Mouse (Mus musculus) heart, adult 9 months (tissue): ENCODE measurements around the gene Ankrd13d.

ENCODE experiments used
- DNase-seq, 2 experiments: peaks; one replicate each; pipeline ENCODE4 v3.0.0; 2022; ENCODE audit warnings: low spot score in 2 of 2

The Ankrd13d gene

DNA sequence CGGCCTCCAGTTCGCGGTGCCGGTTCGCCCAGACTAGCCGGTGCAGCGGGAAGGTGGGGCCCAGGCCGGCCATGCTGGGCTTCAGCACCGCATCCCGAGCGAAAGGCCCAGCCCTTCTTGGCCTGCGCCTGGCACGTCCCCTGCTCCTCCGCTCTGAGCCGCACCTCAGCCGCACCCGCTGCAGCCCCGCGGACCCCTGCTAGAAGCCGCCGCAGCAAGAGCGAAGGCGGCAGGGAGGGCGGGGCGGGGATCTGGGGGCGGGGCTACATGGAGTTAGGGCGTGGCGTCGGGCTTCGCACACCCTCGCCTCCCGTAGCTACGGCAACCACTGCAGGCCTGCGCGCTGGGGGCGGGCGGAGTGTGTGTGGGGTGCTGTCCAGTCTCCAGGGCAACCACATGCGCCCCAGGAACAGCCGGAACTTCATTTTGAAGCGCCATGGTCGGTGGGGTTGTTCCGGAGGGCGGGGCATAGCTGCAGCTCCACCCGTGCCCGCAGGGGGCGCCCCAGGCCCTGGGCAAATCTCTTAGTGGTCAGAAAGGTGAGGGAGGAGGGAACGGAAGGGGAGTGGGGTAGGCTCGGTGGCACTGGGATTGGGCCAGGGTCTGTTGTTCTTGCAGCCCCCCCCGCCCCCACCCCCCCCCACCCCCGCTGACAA, at the start of gene Ankrd13d:
Gene Ankrd13d, minus strand, starts transcription at position 240 of the 656 bp plus-strand sequence.
- DNase-seq, result peak; percentile 86 to 87

DNA sequence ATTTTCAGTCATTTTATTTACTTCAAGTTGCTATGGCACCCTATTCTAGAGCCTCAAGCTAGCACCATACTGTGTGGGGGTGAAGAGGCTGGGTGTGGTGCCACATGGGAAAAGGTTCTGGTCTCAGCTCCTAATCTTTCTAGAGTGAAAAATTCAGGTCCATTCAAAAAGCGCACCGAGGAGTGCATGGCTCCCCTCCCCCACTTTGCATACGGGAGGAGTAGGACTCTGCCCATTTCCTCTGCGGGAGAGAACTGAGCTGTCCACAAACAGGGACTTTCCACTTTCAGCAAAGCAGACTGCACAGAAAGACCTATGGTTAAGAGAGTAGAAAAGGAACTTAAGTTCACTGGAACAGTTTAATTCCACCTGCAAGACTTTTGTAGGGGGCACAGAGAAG, 49.7 kb upstream of the Ankrd13d start:
- DNase-seq, result peak; percentile 55 to 61

- DNase-seq, result no peak
These were observed 48.3 kb upstream of the Ankrd13d start for GRCm38 (mm10) chr19:4331273-4331672.

GRCm38 (mm10) chr19:4330603-4331002, 47.7 kb upstream of the Ankrd13d start:
- DNase-seq, result no peak

- no peak for DNase-seq
These were observed 45.9 kb upstream of the Ankrd13d start for GRCm38 (mm10) chr19:4328737-4329304.

- peak in 1 of 2 experiments; percentile 28 for DNase-seq
These were observed 43.9 kb upstream of the Ankrd13d start for GRCm38 (mm10) chr19:4326881-4327280.

DNA sequence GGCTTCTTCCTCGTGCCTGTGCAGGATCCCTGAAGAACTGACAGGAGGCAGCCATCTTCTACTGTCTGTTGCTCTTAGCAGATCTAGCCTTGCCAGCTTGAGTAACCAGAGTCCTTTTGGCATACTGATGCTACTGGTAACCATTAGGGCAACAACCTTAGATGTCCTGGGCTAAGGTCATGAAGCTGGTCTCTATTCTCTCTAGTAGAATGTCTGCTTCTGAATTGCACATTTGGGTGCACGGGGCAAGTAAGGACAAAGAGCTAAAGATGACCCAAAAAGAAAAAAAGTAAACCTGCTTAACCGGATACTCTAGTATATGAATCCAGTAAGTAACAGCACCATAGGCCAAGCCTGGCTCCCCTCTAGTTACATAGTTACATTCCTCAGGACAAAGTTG, 43.2 kb upstream of the Ankrd13d start:
- no peak for DNase-seq

GRCm38 (mm10) chr19:4322134-4322533, 39.2 kb upstream of the Ankrd13d start:
- DNase-seq, result no peak

GRCm38 (mm10) chr19:4321622-4322021, 38.7 kb upstream of the Ankrd13d start:
- no peak for DNase-seq

DNA sequence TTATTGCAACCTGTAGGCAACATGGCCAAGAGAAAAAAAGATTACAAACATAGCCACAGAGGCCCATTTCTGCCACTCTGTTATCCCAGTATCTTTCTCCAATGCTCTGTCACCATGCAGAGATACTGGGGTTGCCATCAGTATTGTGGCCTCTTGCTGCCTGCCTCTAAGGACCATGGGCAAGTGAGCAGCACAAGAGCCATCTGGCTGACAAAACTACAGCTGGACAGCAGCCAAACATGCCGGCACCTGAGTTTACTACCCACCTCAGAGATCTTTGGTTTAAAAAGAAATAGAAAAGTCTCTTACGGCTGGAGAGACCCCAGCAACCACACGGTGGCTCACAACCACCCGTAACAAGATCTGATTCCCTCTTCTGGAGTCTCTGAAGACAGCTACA, 36.3 kb upstream of the Ankrd13d start:
- DNase-seq, result no peak

- DNase-seq, result no peak
These were observed 34.2 kb upstream of the Ankrd13d start for GRCm38 (mm10) chr19:4317181-4317580.

- DNase-seq, result peak; percentile 48 to 57
These were observed 32.4 kb upstream of the Ankrd13d start for GRCm38 (mm10) chr19:4315223-4315944.

DNA sequence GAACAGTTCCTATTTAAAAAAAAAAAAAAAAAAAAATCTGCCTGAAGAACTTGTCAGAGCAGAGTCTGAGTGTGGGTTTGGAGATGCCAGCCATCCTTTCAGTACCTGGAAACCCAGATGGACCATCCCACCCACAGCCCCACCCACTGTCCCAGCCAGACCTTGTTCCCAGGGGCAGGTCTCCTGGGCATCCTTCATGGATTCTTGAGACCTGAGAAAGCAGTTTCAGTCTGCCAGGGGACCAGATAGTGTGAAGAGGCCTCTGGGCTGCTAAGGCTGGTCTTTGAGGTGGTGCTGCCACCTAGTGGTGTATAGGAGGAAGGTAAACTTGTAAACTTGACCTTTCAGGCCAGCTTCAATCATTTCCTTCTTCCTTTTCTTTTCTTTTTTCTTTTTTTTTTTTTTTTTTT, 26.8 kb upstream of the Ankrd13d start:
- peak; percentile 62 to 75 for DNase-seq

GRCm38 (mm10) chr19:4309302-4309701, 26.4 kb upstream of the Ankrd13d start:
- DNase-seq, result no peak

DNA sequence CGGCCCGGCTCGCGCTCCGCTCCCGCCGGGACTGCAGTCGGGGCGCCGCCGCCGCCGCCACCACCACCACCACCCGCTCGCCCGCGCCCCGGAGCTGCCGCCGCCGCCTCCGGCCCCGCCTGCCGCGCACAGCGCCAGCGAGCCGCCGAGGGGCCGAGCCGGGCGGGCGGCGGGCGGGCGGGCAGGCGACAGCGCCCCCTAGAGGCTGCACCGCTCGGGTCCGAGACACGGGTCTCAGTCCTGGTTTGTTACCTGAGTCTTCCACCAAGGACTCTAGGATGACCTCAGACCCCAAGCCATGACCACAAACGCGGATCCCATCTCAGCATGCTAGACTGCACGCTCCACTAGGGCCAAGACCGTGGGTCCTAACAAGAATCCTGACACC, 23.2 kb upstream of the Ankrd13d start, which contains the start of gene Grk2:
Gene Grk2, minus strand, starts transcription at position 33 of the 388 bp plus-strand sequence.
- DNase-seq, result peak; percentile 69 to 76

GRCm38 (mm10) chr19:4305491-4306189, 22.7 kb upstream of the Ankrd13d start:
- peak; percentile 37 to 58 for DNase-seq

GRCm38 (mm10) chr19:4304871-4305321, 22.0 kb upstream of the Ankrd13d start:
- DNase-seq, result no peak

DNA sequence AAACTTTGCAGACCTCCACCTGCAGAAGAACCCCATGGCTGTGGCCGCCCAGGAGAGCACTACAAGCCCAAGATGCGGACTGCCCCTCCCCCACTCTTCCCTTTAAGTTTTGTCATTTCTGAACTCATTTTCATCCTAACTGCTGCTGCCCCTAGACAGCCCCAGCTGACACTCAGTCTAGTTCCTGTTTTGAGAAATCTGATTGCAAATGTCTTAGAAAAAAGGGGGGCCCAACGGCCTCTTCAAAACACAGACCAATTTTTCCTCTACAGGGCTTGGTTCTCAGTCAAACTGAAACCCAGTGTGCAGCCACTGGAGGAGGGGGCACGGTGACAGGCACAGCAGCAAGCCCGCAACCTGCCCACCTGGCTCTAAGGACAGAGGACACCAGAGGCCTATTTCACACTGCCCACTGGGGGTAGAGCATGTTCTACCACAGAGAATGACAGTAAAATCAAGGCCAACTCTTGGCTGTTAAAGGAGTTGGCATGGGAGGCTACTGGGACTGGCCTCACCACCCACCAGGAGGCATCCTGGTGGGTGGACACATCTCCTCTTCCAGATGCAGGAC, 21.4 kb upstream of the Ankrd13d start:
- DNase-seq, result no peak

- DNase-seq, result no peak
These were observed 20.7 kb upstream of the Ankrd13d start for GRCm38 (mm10) chr19:4303640-4303995.

DNA sequence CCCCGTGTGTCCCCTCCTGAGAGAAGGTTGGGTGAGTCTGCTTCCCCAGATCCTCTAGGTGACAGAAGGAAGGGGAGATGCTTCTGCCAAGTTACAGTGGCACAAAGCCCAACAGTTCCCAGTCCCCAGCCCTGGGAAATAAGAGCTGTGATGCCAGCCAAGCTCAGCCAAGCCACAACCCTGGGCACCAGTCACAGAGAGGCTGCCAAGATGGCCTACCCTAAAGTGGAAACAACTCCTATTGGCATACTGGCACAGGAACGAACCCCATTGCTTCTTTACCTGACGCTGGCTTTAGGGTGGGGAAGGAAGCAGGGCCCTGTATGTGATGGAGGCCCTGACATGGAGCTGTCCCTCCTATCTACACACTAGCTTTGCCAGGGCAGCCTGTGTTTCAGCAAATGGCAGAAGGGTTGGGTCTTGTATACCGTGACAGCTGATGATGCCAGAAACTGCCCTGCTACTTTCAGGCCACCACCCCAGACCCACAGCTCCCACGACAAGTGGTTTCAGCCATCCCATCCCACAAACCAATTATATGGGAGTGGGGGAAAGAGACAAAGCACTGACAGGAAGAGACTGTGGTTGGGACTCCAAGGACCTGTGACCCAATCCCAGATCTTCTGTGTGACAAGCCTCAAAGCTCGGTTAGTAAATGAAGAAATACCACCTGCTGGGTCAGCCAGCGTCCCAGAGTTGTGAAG, 20.2 kb upstream of the Ankrd13d start:
- DNase-seq, result peak; percentile 67 to 69
